Mouse (Mus musculus): ENCODE results near the gene Trim24. TPM values are rescaled to one million over a fixed set of nuclear protein-coding genes. Genes with fewer than 3 reads are reported as not detected.

Gene Trim24
- polyA plus RNA-seq, 1 experiment from 2014 or later, result 10.7 TPM

DNA sequence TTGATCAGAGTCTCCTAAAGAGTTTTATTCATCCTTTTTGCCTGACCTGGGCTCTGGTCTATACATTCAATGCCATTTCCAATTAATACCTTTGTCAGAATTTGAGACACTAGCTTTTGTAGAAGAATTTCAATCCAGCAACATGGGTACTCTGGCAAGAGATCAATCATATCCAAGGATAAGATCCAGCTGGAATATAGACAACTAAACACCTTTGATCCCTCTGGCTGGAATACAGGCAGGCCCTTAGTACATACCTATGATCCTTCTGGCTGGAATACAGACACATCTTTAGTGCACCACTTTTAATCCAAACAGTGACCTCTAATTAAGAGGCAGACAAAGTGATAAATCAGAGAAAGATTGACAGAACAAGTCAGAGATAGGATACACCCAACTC is 3.1 kb downstream of the Trim24 start:
- ATAC-seq (ENCODE audit: insufficient read depth, low FRiP score, low read depth), result no peak
- H3K4me3 ChIP-seq (replicated peaks), result no peak overlapping the region
- peaks cover 23% of the 10 kb centered on the region for H3K36me3 ChIP-seq
- H3K4me2 ChIP-seq, result no peak overlapping the region
- peaks cover 25% of the 10 kb centered on the region; the same call in 1 of the 2 replicates for H3K9me3 ChIP-seq
- H3K27me3 ChIP-seq (replicated peaks), result no peaks in the 10 kb centered on the region
- H3K27ac ChIP-seq, result no peak overlapping the region
- no peak overlapping the region for H3K9ac ChIP-seq
- H3K4me1 ChIP-seq, result no peaks in the 10 kb centered on the region

DNA sequence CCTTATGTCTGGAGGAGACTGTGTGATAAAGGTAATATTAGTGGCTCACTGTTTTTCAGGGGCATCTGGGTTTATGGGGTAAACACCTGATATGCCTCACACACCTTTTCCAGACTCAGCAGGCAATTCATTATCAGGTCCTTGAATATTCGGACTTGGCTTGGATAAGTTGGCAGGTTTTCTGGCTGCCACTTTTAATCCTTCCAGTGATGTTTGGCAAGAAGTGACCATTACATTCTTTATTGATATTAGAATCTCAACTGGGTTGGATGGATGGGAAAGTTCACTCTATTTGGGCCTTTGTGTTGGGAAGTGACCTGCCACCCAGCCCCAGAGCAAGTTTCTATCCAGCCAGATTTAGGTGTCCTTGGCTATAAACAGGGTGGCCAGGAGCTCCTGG is 7.6 kb downstream of the Trim24 start:
- Histone ChIP-seq H3K36me3 (peaks cover 34% of the 10 kb centered on the region), H3K9ac (no peak overlapping the region), H3K27ac (no peak overlapping the region), H3K9me3 (peaks cover 20% of the 10 kb centered on the region; the same call in 1 of the 2 replicates), H3K4me3 (replicated peaks) (no peak overlapping the region), H3K27me3 (replicated peaks) (no peaks in the 10 kb centered on the region), H3K4me1 (no peaks in the 10 kb centered on the region), H3K4me2 (no peak overlapping the region)
- 76% methylated on average over 1 of the region's 1 CpGs for whole genome bisulfite sequencing
- no peak for ATAC-seq (ENCODE audit: insufficient read depth, low FRiP score, low read depth)

DNA sequence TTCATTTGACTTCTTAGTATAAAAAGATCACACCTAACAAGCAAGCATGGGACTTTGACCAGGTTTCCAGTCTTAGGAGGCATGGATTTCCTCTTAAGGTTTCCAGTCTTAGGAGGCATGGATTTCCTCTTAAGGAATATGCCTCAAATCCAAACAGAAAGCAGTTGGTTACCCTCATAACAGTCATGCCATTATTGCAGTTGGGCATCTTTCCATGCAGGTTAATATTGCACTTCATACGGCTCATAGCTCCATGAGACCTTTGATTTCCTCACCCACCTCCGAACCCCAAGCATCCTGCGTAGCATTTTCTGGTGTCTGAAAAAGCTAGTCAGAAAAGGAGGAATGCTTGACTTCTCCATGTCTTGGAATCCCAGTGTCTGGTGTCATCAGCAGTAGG is 10.0 kb downstream of the Trim24 start:
- H3K27ac ChIP-seq, result no peak overlapping the region
- 95% methylated on average over 3 of the region's 3 CpGs for WGBS
- peaks cover under 1% of the 10 kb centered on the region; the same call in 1 of the 2 replicates for H3K9me3 ChIP-seq
- no peak for ATAC-seq (ENCODE audit: insufficient read depth, low FRiP score, low read depth)
- no peaks in the 10 kb centered on the region for H3K27me3 ChIP-seq (replicated peaks)
- no peak overlapping the region for H3K4me2 ChIP-seq
- no peak overlapping the region for H3K9ac ChIP-seq
- H3K4me1 ChIP-seq, result no peaks in the 10 kb centered on the region
- no peak overlapping the region for H3K4me3 ChIP-seq (replicated peaks)
- H3K36me3 ChIP-seq, result peaks cover 29% of the 10 kb centered on the region

DNA sequence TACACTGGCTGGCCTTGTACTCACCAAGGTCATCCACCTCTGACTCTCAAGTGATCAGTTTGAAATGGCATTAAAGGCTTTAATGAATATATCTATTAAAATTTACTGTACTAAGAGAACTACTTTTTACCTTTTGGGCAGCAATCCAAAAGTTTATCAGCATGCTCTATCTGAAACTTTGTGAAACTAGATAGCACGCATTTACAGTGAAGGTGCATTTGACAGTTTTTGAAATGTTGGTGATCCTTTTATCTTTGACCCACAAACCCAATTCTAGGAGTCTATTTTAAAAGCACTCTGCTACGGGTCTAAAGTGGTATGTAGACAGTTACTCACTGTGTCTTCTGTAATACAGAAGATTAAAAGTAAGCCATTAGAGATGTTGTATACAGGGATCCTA is 23.0 kb downstream of the Trim24 start:
- ATAC-seq (ENCODE audit: insufficient read depth, low FRiP score, low read depth), result no peak

DNA sequence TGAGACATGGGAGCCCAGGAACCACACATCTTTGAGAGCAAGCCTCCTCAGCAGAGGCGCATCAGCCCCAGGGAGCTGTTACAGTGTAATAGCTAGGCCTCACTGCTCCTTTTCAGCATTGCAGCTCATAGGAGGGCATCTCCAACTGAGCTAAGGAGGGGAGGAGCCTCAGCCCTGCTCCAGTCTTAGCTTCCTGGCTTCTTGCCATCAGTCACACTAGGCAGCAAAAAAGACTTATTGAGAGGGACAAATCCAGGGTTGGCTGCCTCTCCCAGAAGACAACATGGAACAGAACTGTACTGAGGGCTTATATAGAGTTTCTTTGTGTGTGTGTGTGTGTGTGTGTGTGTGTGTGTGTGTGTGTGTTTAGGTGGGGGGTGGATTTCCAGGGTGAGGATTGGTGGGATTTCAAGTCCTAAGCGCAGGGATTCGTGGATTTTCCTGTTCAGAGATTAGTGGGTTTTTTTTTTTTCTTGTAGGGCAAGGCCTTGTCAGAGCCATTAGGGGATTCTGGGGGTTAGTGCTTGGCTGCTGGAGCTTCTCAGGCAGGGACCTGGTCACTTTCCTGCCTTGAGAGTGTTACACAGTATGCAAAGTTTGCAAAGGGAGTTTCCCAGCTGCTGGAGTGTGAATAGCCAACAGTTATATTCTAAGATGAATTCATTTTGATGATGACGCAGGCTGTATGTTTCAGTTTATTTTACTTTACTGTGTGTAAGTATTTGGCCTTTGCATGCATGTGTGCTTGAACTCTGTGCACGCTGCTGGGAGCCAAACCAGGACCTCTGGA is 25.2 kb downstream of the Trim24 start:
- Histone ChIP-seq H3K9ac (no peak overlapping the region), H3K4me1 (peaks cover 4% of the 10 kb centered on the region; the same call in 1 of the 2 replicates), H3K27me3 (replicated peaks) (no peaks in the 10 kb centered on the region), H3K36me3 (no peaks in the 10 kb centered on the region; the same call in none of the 2 replicates), H3K4me2 (no peak overlapping the region), H3K4me3 (replicated peaks) (no peak overlapping the region), H3K9me3 (no peaks in the 10 kb centered on the region), H3K27ac (peak overlapping the region; percentile 65)
- WGBS, result 52% methylated on average over 5 of the region's 5 CpGs
- peak; percentile 58; the same call in 1 of the 2 replicates for ATAC-seq (ENCODE audit: insufficient read depth, low FRiP score, low read depth)

More for the DNA sequence above, 23.0 kb downstream of the Trim24 start:
- H3K9ac ChIP-seq, result no peak overlapping the region
- H3K4me3 ChIP-seq (replicated peaks), result no peak overlapping the region
- no peak overlapping the region for H3K4me2 ChIP-seq
- 71% methylated on average over 2 of the region's 2 CpGs for WGBS
- H3K4me1 ChIP-seq, result peaks cover 4% of the 10 kb centered on the region; the same call in 1 of the 2 replicates
- H3K36me3 ChIP-seq, result no peaks in the 10 kb centered on the region; the same call in none of the 2 replicates
- H3K9me3 ChIP-seq, result no peaks in the 10 kb centered on the region
- no peaks in the 10 kb centered on the region for H3K27me3 ChIP-seq (replicated peaks)
- H3K27ac ChIP-seq, result no peak overlapping the region

DNA sequence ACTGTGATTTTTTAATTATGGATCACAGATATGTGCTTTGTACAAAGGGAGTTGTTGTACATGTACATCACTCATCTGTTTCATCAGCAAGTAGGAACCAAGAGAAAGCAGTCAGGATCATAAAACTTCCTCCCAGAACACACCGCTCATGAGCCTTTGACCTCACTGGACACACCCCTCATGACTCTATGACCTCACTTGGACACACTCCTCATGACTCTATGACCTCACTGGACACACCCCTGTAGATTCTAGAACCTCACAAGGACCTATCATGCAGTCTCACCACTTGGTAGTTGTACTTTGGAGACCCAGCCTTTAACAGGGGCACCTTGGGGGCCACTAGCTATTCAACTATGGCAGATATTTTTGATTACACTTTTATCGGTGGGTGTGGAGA is 29.6 kb downstream of the Trim24 start:
- Histone ChIP-seq H3K4me2 (no peak overlapping the region), H3K9me3 (no peaks in the 10 kb centered on the region), H3K4me1 (peaks cover 4% of the 10 kb centered on the region; the same call in 1 of the 2 replicates), H3K9ac (no peak overlapping the region), H3K36me3 (no peaks in the 10 kb centered on the region; the same call in 1 of the 2 replicates), H3K27me3 (replicated peaks) (no peaks in the 10 kb centered on the region), H3K4me3 (replicated peaks) (no peak overlapping the region), H3K27ac (no peak overlapping the region)
- no peak for ATAC-seq (ENCODE audit: insufficient read depth, low FRiP score, low read depth)
- WGBS, result 92% methylated on average over 2 of the region's 2 CpGs

DNA sequence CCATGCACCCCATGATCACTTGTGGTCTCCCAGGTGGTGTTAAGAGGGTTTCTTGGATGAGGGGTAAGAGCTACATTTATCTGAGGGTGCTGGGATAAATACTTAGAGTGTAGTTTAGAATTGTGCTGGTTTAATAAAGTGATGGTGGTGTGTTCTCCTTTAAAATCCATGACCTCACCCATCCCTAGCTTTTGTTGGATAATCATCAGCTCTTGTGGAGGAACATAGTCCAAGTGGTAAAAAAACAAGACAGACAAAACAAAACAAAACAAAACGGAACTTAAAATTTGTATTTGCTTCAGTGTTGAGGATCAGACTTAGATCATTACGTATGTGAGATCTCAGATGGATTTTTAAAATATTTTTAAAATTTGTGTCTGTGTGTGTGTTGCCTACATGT is 31.2 kb downstream of the Trim24 start:
- Histone ChIP-seq H3K36me3 (peaks cover 3% of the 10 kb centered on the region), H3K9ac (no peak overlapping the region), H3K27ac (no peak overlapping the region), H3K4me1 (no peaks in the 10 kb centered on the region), H3K4me2 (no peak overlapping the region), H3K9me3 (no peaks in the 10 kb centered on the region), H3K4me3 (replicated peaks) (no peak overlapping the region), H3K27me3 (replicated peaks) (no peaks in the 10 kb centered on the region)
- WGBS, result 92% methylated on average over 2 of the region's 2 CpGs
- ATAC-seq (ENCODE audit: insufficient read depth, low FRiP score, low read depth), result no peak

DNA sequence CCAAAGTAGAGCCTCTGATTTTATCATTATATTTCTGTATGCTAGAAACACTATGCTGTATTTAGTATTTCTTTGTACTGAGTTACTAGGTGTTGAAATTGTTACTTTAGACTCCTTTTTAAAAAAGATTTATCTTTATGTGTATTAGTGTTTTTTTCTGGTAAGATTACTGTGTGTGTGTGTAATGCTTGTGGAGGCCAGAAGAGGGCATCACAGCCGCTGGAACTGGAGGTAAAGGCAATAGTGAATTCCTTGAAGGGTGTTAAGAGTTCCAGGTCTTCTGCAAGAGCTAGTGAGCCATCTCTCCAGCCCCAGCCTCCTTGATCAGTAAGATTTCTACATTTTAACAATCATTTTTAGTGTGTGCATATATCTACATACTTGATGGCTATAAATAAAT is 33.2 kb downstream of the Trim24 start:
- no peaks in the 10 kb centered on the region for H3K27me3 ChIP-seq (replicated peaks)
- no peaks in the 10 kb centered on the region for H3K4me1 ChIP-seq
- no peak overlapping the region for H3K27ac ChIP-seq
- H3K4me3 ChIP-seq (replicated peaks), result no peak overlapping the region
- H3K9ac ChIP-seq, result no peak overlapping the region
- H3K4me2 ChIP-seq, result no peak overlapping the region
- no peaks in the 10 kb centered on the region for H3K9me3 ChIP-seq
- peaks cover 4% of the 10 kb centered on the region for H3K36me3 ChIP-seq
- no peak for ATAC-seq (ENCODE audit: insufficient read depth, low FRiP score, low read depth)
- 78% methylated on average over 1 of the region's 1 CpGs for WGBS

DNA sequence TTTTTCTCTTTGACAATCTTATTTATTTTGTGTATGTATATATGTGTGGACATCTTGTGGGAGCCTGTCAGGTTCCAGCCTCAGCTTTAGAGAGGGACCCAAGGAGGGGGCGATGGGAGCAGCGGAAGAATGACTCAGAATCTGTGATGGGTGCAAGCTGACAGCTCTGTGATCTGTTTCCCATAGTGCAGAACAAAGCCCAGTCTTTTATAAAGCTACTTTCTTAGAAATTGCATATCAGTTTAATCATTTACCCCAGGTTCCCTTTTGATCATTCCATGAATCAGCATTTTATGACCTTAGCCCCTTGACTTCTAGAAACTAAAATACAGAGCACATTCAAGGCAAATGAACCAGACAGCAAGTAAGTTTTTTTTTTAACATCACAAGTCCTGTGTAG is 42.9 kb downstream of the Trim24 start:
- Histone ChIP-seq H3K27me3 (replicated peaks) (no peaks in the 10 kb centered on the region), H3K4me1 (no peaks in the 10 kb centered on the region), H3K4me2 (no peak overlapping the region), H3K9me3 (no peaks in the 10 kb centered on the region), H3K36me3 (peaks cover 17% of the 10 kb centered on the region), H3K27ac (no peak overlapping the region), H3K9ac (no peak overlapping the region), H3K4me3 (replicated peaks) (no peak overlapping the region)
- WGBS, result 85% methylated on average over 2 of the region's 2 CpGs
- no peak for ATAC-seq (ENCODE audit: insufficient read depth, low FRiP score, low read depth)

DNA sequence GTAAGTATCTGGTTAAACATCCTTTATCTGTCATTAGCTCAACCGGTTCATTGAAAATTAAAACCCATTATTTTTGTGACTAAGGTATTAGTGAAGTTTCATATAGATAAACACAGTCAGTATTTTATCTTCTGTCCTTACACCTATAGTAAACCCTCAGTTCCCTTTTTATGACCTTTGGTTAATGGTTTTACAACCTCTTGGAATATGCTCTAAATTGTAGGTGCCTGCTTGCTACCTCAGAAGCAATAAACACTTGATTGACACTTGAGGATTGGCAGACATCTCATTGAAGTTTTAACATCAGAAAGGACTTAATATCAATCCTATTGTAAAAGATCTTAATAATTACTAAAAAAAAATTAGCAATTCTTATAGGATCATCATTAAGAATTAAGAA is 54.5 kb downstream of the Trim24 start:
- 63% methylated on average over 1 of the region's 1 CpGs for WGBS
- Histone ChIP-seq H3K9ac (no peak overlapping the region), H3K36me3 (peaks cover 14% of the 10 kb centered on the region), H3K27me3 (replicated peaks) (no peaks in the 10 kb centered on the region), H3K9me3 (no peaks in the 10 kb centered on the region), H3K4me2 (no peak overlapping the region), H3K4me1 (no peaks in the 10 kb centered on the region), H3K27ac (no peak overlapping the region), H3K4me3 (replicated peaks) (no peak overlapping the region)
- no peak for ATAC-seq (ENCODE audit: insufficient read depth, low FRiP score, low read depth)

DNA sequence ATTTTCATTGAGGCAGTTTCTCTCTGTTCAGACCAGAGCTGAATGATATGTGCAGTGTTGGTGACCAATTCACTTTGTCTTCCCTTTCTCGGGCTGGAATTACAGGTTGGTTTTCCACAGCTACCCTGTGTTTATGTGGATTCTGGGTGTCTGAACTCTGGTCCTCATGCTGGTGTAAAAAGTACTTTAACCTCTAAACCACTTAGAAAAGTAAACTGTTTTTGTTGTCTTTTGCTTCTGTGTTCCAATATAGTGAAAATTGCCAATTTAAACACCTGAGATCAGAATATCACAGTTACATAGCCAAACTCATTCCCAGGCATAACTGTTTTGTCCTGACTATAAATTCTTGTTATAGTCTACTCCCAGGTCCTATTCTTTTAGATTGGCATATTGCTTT is 56.1 kb downstream of the Trim24 start:
- 89% methylated on average over 1 of the region's 1 CpGs for WGBS
- Histone ChIP-seq H3K27me3 (replicated peaks) (no peaks in the 10 kb centered on the region), H3K27ac (no peak overlapping the region), H3K36me3 (peaks cover 15% of the 10 kb centered on the region), H3K9ac (no peak overlapping the region), H3K4me1 (no peaks in the 10 kb centered on the region), H3K9me3 (no peaks in the 10 kb centered on the region), H3K4me2 (no peak overlapping the region), H3K4me3 (replicated peaks) (no peak overlapping the region)
- no peak for ATAC-seq (ENCODE audit: insufficient read depth, low FRiP score, low read depth)

DNA sequence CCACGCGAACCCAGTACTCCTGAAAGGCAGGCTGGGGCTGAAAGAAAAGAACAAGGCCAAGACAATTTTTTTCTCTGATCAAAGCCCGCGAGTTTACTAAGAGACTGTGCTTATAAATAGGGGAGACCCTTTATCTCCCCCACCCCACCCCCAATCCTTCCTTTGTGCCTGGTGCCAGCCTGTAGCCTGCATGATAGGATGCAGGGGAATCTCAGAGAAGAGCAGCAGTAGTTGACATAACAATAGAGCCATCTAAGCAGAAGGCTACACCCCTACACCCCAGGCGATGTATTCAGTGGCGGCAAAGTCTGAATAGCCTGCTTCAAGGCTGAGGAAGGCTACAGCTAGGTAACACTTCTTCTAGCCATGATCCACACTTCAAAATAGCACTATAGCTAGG is 65.9 kb downstream of the Trim24 start:
- no peak overlapping the region for H3K9ac ChIP-seq
- H3K27ac ChIP-seq, result no peak overlapping the region
- no peaks in the 10 kb centered on the region for H3K9me3 ChIP-seq
- WGBS, result 74% methylated on average over 6 of the region's 6 CpGs
- no peaks in the 10 kb centered on the region for H3K4me1 ChIP-seq
- H3K4me2 ChIP-seq, result no peak overlapping the region
- ATAC-seq (ENCODE audit: insufficient read depth, low FRiP score, low read depth), result no peak
- H3K4me3 ChIP-seq (replicated peaks), result no peak overlapping the region
- H3K36me3 ChIP-seq, result peaks cover 5% of the 10 kb centered on the region
- no peaks in the 10 kb centered on the region for H3K27me3 ChIP-seq (replicated peaks)

Data from stomach, embryonic 15.5 days (tissue).